Mouse (Mus musculus): ENCODE data around the gene Plppr2. TPM values are rescaled to one million over a fixed set of nuclear protein-coding genes. Genes with fewer than 3 reads are reported as not detected.

The Plppr2 gene
- 1.8 TPM for polyA plus RNA-seq (2014; fragmentation: Illumina TruSeq; extraction: RNeasy Lipid Tissue Mini Kit (QIAGEN cat#74804); ENCODE audit: low read depth, low replicate concordance)

GRCm38 (mm10) chr9:21936692-21937570, at the start of gene Plppr2:
Gene Plppr2 (plus strand): TSS chr9:21937033.

DNA sequence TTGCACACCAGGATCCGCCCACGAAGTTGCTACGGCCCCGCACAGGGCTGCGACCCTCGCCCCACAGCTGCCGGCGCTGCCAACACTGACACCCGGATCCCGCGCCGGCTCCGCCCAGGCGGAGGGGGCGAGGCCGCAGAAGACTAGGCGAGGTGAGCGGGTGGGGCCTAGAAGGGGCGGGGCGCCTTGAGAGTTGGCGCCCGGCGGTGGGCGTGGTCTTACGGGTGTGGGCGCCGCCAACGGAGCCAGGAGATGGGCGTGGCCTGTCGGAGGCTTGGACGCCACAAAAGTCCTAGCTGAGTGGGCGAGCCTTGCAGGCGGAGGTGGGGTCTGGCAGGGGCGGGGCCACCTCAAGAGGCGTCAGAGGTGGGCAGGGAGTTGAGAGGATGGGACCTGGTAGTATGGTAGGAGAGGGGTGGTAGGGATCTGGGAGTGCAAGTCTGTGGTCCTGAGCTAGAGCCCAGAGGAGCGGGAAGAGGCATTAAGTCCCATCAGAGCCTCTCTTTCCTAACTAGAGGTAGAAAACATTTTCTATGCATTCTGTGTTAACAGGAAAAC, 18.7 kb upstream of the Plppr2 start, which contains the start of gene Rab3d:
TSS of gene Rab3d (minus strand) at position 158 of the 558 bp plus-strand sequence.

DNA sequence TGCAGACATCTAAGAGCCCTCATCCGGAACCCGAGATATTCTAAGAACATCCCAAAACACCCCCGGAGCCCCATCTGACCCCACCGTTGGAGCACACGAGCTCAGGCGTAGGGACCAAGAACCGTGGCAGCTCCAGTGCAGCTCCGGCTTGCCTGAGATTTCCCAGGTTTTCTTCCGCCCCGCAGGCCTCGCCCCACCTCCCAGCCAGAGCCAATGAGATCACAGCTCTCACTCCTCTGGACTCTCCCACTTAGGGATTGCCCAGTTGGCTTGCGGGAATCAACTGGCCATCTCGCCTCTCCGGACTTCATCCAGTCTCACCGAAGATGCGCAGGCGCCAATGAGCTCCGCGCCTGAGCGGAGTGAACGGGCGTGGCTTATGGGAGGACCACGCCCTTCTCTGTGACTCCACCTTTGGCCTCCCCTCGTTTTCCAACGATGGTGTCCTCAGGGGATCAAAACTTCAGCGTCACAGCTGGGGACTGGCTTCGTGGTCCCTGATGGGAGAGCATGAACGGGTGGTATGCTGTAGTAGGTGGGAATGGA, 9.6 kb upstream of the Plppr2 start, which contains the start of the genes Ccdc159 and Tmem205:
TSS of gene Ccdc159 (plus strand) at position 264 of the 546 bp plus-strand sequence.
TSS of gene Tmem205 (minus strand) at position 349 of the 546 bp plus-strand sequence.

GRCm38 (mm10) chr9:21955570-21956281, 18.9 kb downstream of the Plppr2 start, which contains the start of gene Swsap1:
Gene Swsap1 (plus strand): TSS chr9:21955755.

GRCm38 (mm10) chr9:21963417-21963816, 26.6 kb downstream of the Plppr2 start, which contains the start of gene Epor:
Gene Epor (minus strand): TSS chr9:21963506.

GRCm38 (mm10) chr9:21989230-21990110, 52.6 kb downstream of the Plppr2 start, which contains the start of gene Rgl3:
Gene Rgl3 (minus strand): TSS chr9:21989446.

Other genes with a start within 250 kb of the Plppr2 start
- gene Ldlr, start 213.6 kb upstream of the Plppr2 start, polyA plus RNA-seq (2014; fragmentation: Illumina TruSeq; extraction: RNeasy Lipid Tissue Mini Kit (QIAGEN cat#74804); ENCODE audit: low read depth, low replicate concordance) = 1.1 TPM
- gene Spc24, start 176.7 kb upstream of the Plppr2 start, polyA plus RNA-seq (2014; fragmentation: Illumina TruSeq; extraction: RNeasy Lipid Tissue Mini Kit (QIAGEN cat#74804); ENCODE audit: low read depth, low replicate concordance) = 4.0 TPM
- 2.3 TPM for gene Kank2, start 138.3 kb upstream of the Plppr2 start, polyA plus RNA-seq (2014; fragmentation: Illumina TruSeq; extraction: RNeasy Lipid Tissue Mini Kit (QIAGEN cat#74804); ENCODE audit: low read depth, low replicate concordance)
- gene Angptl8, start 101.5 kb upstream of the Plppr2 start, polyA plus RNA-seq (2014; fragmentation: Illumina TruSeq; extraction: RNeasy Lipid Tissue Mini Kit (QIAGEN cat#74804); ENCODE audit: low read depth, low replicate concordance) = not detected
- gene Dock6, start 84.4 kb upstream of the Plppr2 start, polyA plus RNA-seq (2014; fragmentation: Illumina TruSeq; extraction: RNeasy Lipid Tissue Mini Kit (QIAGEN cat#74804); ENCODE audit: low read depth, low replicate concordance) = 3.1 TPM
- gene Rab3d, start 18.8 kb upstream of the Plppr2 start, polyA plus RNA-seq (2014; fragmentation: Illumina TruSeq; extraction: RNeasy Lipid Tissue Mini Kit (QIAGEN cat#74804); ENCODE audit: low read depth, low replicate concordance) = 1.1 TPM
- gene Ccdc159, start 9.6 kb upstream of the Plppr2 start, polyA plus RNA-seq (2014; fragmentation: Illumina TruSeq; extraction: RNeasy Lipid Tissue Mini Kit (QIAGEN cat#74804); ENCODE audit: low read depth, low replicate concordance) = 12.3 TPM
- 4.8 TPM for gene Tmem205, start 9.5 kb upstream of the Plppr2 start, polyA plus RNA-seq (2014; fragmentation: Illumina TruSeq; extraction: RNeasy Lipid Tissue Mini Kit (QIAGEN cat#74804); ENCODE audit: low read depth, low replicate concordance)
- gene Swsap1, start 18.7 kb downstream of the Plppr2 start, polyA plus RNA-seq (2014; fragmentation: Illumina TruSeq; extraction: RNeasy Lipid Tissue Mini Kit (QIAGEN cat#74804); ENCODE audit: low read depth, low replicate concordance) = 3.8 TPM
- gene Epor, start 26.5 kb downstream of the Plppr2 start, polyA plus RNA-seq (2014; fragmentation: Illumina TruSeq; extraction: RNeasy Lipid Tissue Mini Kit (QIAGEN cat#74804); ENCODE audit: low read depth, low replicate concordance) = not detected
- gene Rgl3, start 52.4 kb downstream of the Plppr2 start, polyA plus RNA-seq (2014; fragmentation: Illumina TruSeq; extraction: RNeasy Lipid Tissue Mini Kit (QIAGEN cat#74804); ENCODE audit: low read depth, low replicate concordance) = 0.29 TPM
- 10.7 TPM for gene Ccdc151, start 65.6 kb downstream of the Plppr2 start, polyA plus RNA-seq (2014; fragmentation: Illumina TruSeq; extraction: RNeasy Lipid Tissue Mini Kit (QIAGEN cat#74804); ENCODE audit: low read depth, low replicate concordance)
- gene Prkcsh, start 65.8 kb downstream of the Plppr2 start, polyA plus RNA-seq (2014; fragmentation: Illumina TruSeq; extraction: RNeasy Lipid Tissue Mini Kit (QIAGEN cat#74804); ENCODE audit: low read depth, low replicate concordance) = 4.6 TPM
- gene Elavl3, start 115.0 kb downstream of the Plppr2 start, polyA plus RNA-seq (2014; fragmentation: Illumina TruSeq; extraction: RNeasy Lipid Tissue Mini Kit (QIAGEN cat#74804); ENCODE audit: low read depth, low replicate concordance) = 1.4 TPM
- gene Gm49318, start 134.2 kb downstream of the Plppr2 start, polyA plus RNA-seq (2014; fragmentation: Illumina TruSeq; extraction: RNeasy Lipid Tissue Mini Kit (QIAGEN cat#74804); ENCODE audit: low read depth, low replicate concordance) = not detected
- gene Zfp653, start 134.3 kb downstream of the Plppr2 start, polyA plus RNA-seq (2014; fragmentation: Illumina TruSeq; extraction: RNeasy Lipid Tissue Mini Kit (QIAGEN cat#74804); ENCODE audit: low read depth, low replicate concordance) = 0.81 TPM
- gene Ecsit, start 148.4 kb downstream of the Plppr2 start, polyA plus RNA-seq (2014; fragmentation: Illumina TruSeq; extraction: RNeasy Lipid Tissue Mini Kit (QIAGEN cat#74804); ENCODE audit: low read depth, low replicate concordance) = 19.2 TPM
- 5.8 TPM for gene Cnn1, start 162.2 kb downstream of the Plppr2 start, polyA plus RNA-seq (2014; fragmentation: Illumina TruSeq; extraction: RNeasy Lipid Tissue Mini Kit (QIAGEN cat#74804); ENCODE audit: low read depth, low replicate concordance)
- 103 TPM for gene Elof1, start 180.1 kb downstream of the Plppr2 start, polyA plus RNA-seq (2014; fragmentation: Illumina TruSeq; extraction: RNeasy Lipid Tissue Mini Kit (QIAGEN cat#74804); ENCODE audit: low read depth, low replicate concordance)
- 0.66 TPM for gene Acp5, start 198.7 kb downstream of the Plppr2 start, polyA plus RNA-seq (2014; fragmentation: Illumina TruSeq; extraction: RNeasy Lipid Tissue Mini Kit (QIAGEN cat#74804); ENCODE audit: low read depth, low replicate concordance)
- 5.6 TPM for gene Pigyl, start 219.8 kb downstream of the Plppr2 start, polyA plus RNA-seq (2014; fragmentation: Illumina TruSeq; extraction: RNeasy Lipid Tissue Mini Kit (QIAGEN cat#74804); ENCODE audit: low read depth, low replicate concordance)

Measured in testis, adult 10 weeks (tissue).